Mouse (Mus musculus): ENCODE measurements around the gene Fam173a.

DNA sequence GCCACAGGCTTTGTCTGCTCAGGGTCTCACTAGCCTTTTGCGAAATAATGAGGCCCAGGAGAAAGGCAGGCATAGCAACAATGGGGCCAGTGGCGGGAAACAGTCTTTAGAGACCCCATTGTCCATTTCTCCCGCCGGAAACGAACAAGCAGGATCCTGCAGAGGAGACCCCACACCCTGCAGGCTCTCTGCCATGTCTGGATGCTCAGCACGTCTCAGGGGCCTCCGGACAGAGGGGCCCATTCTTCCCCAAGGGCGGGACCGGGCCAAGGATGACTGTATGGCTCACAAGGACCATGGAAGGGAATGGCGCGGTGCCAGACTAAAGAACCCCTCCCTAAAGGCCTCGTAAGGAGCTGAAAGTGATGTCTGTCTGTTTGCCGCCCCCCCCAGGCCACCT is 1.5 kb upstream of the Fam173a start:
- TF ChIP-seq POLR2A (IDR thresholded peaks at IDR 0.05; ENCODE audit: borderline replicate concordance, extremely low read depth, low read depth, low read length) = no peak
- TF ChIP-seq CTCF (IDR thresholded peaks at IDR 0.05; ENCODE audit: insufficient read depth, low read length) = no peak
